Comparison of ENCODE assay signal across 10 mouse cellular contexts in the genomic region with DNA sequence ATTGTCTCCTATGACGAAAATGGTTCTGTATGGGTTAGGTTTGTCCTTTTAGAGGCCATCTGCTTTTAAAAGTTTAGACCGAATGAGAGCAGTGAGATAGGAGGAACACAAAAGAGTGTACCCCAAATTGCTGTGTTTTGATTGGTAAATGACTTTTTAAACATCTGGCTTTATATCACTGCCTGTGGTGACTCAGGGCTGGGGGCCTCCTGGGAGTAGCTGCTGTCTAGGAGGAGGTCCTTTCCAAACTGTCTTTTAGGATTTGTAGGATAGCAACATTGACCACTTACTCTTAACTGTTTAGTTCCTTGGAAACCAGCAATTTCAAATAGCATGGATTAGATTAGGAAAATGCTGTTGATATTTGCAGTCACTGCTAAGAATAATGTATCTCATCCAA. TPM values are rescaled to one million over a fixed set of nuclear protein-coding genes. Genes with fewer than 3 reads are reported as not detected.
DNase-seq lines count a peak whose midpoint lies in the region; ATAC-seq and TF ChIP-seq lines count a peak whose summit lies in the region.
"Had no signal": no experiment of that assay in that cellular context is flagged by ENCODE, and none has a peak within 500 bp of the region (broad histone marks: within the 10 kb centered on the region; RNA-seq: fewer than 3 reads in every experiment).

No protein-coding gene starts in this region.

- DNase-seq in hindbrain, postnatal 0 days (ENCODE audit: low spot score): no peak
- no peak for DNase-seq in neural tube, embryonic 10.5 days (ENCODE audit: extremely low spot score, low spot score)
- DNase-seq in cerebellum, adult 18-20 months: no peak
- no peak for DNase-seq in testis, postnatal 10 days (ENCODE audit: low spot score)
- DNase-seq in right cerebral cortex, postnatal 14 days: no peak

- no peak overlapping the region for H3K9ac ChIP-seq in hindbrain, postnatal 0 days (replicated peaks; ENCODE audit: low read length)
- H3K9ac ChIP-seq in hindbrain, embryonic 12.5 days: no peak overlapping the region
- H3K9ac ChIP-seq in neural tube, embryonic 12.5 days: no peak overlapping the region
- H3K9ac ChIP-seq in limb, embryonic 13.5 days: no peak overlapping the region
- H3K9ac ChIP-seq: midbrain, embryonic 12.5 days had no signal

- no peaks in the 10 kb centered on the region for H3K27me3 ChIP-seq in hindbrain, postnatal 0 days (ENCODE audit: insufficient read depth, low read length)
- no peaks in the 10 kb centered on the region for H3K27me3 ChIP-seq in hindbrain, embryonic 12.5 days
- no peaks in the 10 kb centered on the region for H3K27me3 ChIP-seq in neural tube, embryonic 12.5 days (replicated peaks)
- no peaks in the 10 kb centered on the region for H3K27me3 ChIP-seq in limb, embryonic 13.5 days

- no peak overlapping the region for H3K27ac ChIP-seq in hindbrain, postnatal 0 days
- no peak overlapping the region for H3K27ac ChIP-seq in hindbrain, embryonic 12.5 days
- no peak overlapping the region for H3K27ac ChIP-seq in neural tube, embryonic 12.5 days
- H3K27ac ChIP-seq in limb, embryonic 13.5 days: no peak overlapping the region
- H3K27ac ChIP-seq: midbrain, embryonic 12.5 days had no signal

- WGBS in hindbrain, postnatal 0 days: 84% methylated on average over 2 of the region's 2 CpGs
- WGBS in hindbrain, embryonic 12.5 days: 90% methylated on average over 2 of the region's 2 CpGs
- WGBS in neural tube, embryonic 12.5 days: 86% methylated on average over 2 of the region's 2 CpGs
- 79% methylated on average over 2 of the region's 2 CpGs for WGBS in limb, embryonic 13.5 days

- no peak for TF ChIP-seq CTCF in hindbrain, postnatal 0 days (IDR thresholded peaks at IDR 0.05; ENCODE audit: low read depth)

- no peak overlapping the region for H3K4me3 ChIP-seq in hindbrain, postnatal 0 days (ENCODE audit: low read length)
- H3K4me3 ChIP-seq in hindbrain, embryonic 12.5 days: no peak overlapping the region
- H3K4me3 ChIP-seq in neural tube, embryonic 12.5 days: no peak overlapping the region
- H3K4me3 ChIP-seq in limb, embryonic 13.5 days: no peak overlapping the region

- no peak for ATAC-seq in hindbrain, postnatal 0 days
- ATAC-seq in hindbrain, embryonic 12.5 days (ENCODE audit: low FRiP score): no peak
- ATAC-seq in neural tube, embryonic 12.5 days (ENCODE audit: low FRiP score, low read depth): no peak
- ATAC-seq in limb, embryonic 13.5 days (ENCODE audit: low FRiP score, low read depth): no peak
- ATAC-seq: activated CD4-positive, CD25-positive, alpha-beta regulatory T cell, adult 4 months had no signal

- H3K9me3 ChIP-seq in hindbrain, postnatal 0 days (ENCODE audit: low read length): no peaks in the 10 kb centered on the region
- no peaks in the 10 kb centered on the region for H3K9me3 ChIP-seq in hindbrain, embryonic 12.5 days (replicated peaks)
- H3K9me3 ChIP-seq in neural tube, embryonic 12.5 days: no peaks in the 10 kb centered on the region
- H3K9me3 ChIP-seq in limb, embryonic 13.5 days: no peaks in the 10 kb centered on the region
- H3K9me3 ChIP-seq: midbrain, embryonic 12.5 days had no signal

- H3K36me3 ChIP-seq in hindbrain, postnatal 0 days (ENCODE audit: insufficient read depth, low read length): peaks cover 10% of the 10 kb centered on the region; the same call in 1 of the 2 replicates
- H3K36me3 ChIP-seq in hindbrain, embryonic 12.5 days: peaks cover 1% of the 10 kb centered on the region; the same call in 1 of the 2 replicates
- peaks cover 9% of the 10 kb centered on the region; the same call in 1 of the 2 replicates for H3K36me3 ChIP-seq in neural tube, embryonic 12.5 days
- peaks cover 17% of the 10 kb centered on the region; the same call in 1 of the 2 replicates for H3K36me3 ChIP-seq in limb, embryonic 13.5 days

- H3K4me1 ChIP-seq in hindbrain, postnatal 0 days (ENCODE audit: insufficient read depth, low read length): peaks cover 9% of the 10 kb centered on the region
- H3K4me1 ChIP-seq in hindbrain, embryonic 12.5 days: 0 out of 2 replicates have a peak, but pooled peaks cover 2% of the 10 kb centered on the region
- H3K4me1 ChIP-seq in neural tube, embryonic 12.5 days: 0 out of 2 replicates have a peak, but pooled peaks cover 7% of the 10 kb centered on the region
- peaks cover 11% of the 10 kb centered on the region; the same call in 1 of the 2 replicates for H3K4me1 ChIP-seq in limb, embryonic 13.5 days

- peak overlapping the region; percentile 83 for H3K4me2 ChIP-seq in hindbrain, postnatal 0 days (ENCODE audit: low read depth, low read length)
- H3K4me2 ChIP-seq in hindbrain, embryonic 12.5 days (replicated peaks): no peak overlapping the region
- H3K4me2 ChIP-seq in neural tube, embryonic 12.5 days (replicated peaks): peak overlapping the region; percentile 69
- peak overlapping the region; percentile 77 for H3K4me2 ChIP-seq in limb, embryonic 13.5 days (replicated peaks)

RNA-seq across cellular contexts. Expression of gene Stard9, which starts 1.3 kb away (rescaled TPM):
- total RNA-seq in hindbrain, postnatal 0 days (2014; rRNA removed): 14.2 and 18.5 TPM in 2 replicates
- polyA plus RNA-seq in hindbrain, postnatal 0 days (2015; fragmentation: Nextera tagmentation; extraction: Ambion mirVana): 3.1 TPM in 2 replicates
- polyA plus RNA-seq in hindbrain, embryonic 12.5 days (2016; fragmentation: Nextera tagmentation; extraction: Ambion mirVana): 6.0 and 6.3 TPM in 2 replicates
- 4.2 and 4.8 TPM in 2 replicates for polyA plus RNA-seq in neural tube, embryonic 12.5 days (2016; fragmentation: Nextera tagmentation; extraction: Ambion mirVana)
- 5.6 and 5.8 TPM in 2 replicates for polyA plus RNA-seq in limb, embryonic 13.5 days (2015; fragmentation: Nextera tagmentation; extraction: Ambion mirVana)

RNA-seq across cellular contexts. Expression of gene Lrrc57, which starts 20.9 kb away (rescaled TPM):
- total RNA-seq in hindbrain, postnatal 0 days (2014; rRNA removed): 26.2 and 39.5 TPM in 2 replicates
- 26.6 and 28.4 TPM in 2 replicates for polyA plus RNA-seq in hindbrain, postnatal 0 days (2015; fragmentation: Nextera tagmentation; extraction: Ambion mirVana)
- polyA plus RNA-seq in hindbrain, embryonic 12.5 days (2016; fragmentation: Nextera tagmentation; extraction: Ambion mirVana): 35.6 and 38.6 TPM in 2 replicates
- 38.1 and 39.3 TPM in 2 replicates for polyA plus RNA-seq in neural tube, embryonic 12.5 days (2016; fragmentation: Nextera tagmentation; extraction: Ambion mirVana)
- polyA plus RNA-seq in limb, embryonic 13.5 days (2015; fragmentation: Nextera tagmentation; extraction: Ambion mirVana): 26.3 and 27.9 TPM in 2 replicates

RNA-seq across cellular contexts. Expression of gene Haus2, which starts 21.1 kb away (rescaled TPM):
- total RNA-seq in hindbrain, postnatal 0 days (2014; rRNA removed): 21.2 and 22.7 TPM in 2 replicates
- polyA plus RNA-seq in hindbrain, postnatal 0 days (2015; fragmentation: Nextera tagmentation; extraction: Ambion mirVana): 36.4 and 37.2 TPM in 2 replicates
- 31.3 and 32.2 TPM in 2 replicates for polyA plus RNA-seq in hindbrain, embryonic 12.5 days (2016; fragmentation: Nextera tagmentation; extraction: Ambion mirVana)
- polyA plus RNA-seq in neural tube, embryonic 12.5 days (2016; fragmentation: Nextera tagmentation; extraction: Ambion mirVana): 32.7 and 34.3 TPM in 2 replicates
- 26.4 and 27.1 TPM in 2 replicates for polyA plus RNA-seq in limb, embryonic 13.5 days (2015; fragmentation: Nextera tagmentation; extraction: Ambion mirVana)
